ENCODE assay signal across 22 mouse cellular contexts in genomic region chr5:112584155-112584769, GRCm38 (mm10). TPM values are rescaled to one million over a fixed set of nuclear protein-coding genes. Genes with fewer than 3 reads are reported as not detected.
DNase-seq lines count a peak whose midpoint lies in the region; ATAC-seq lines count a peak whose summit lies in the region.
"Had no signal": no experiment of that assay in that cellular context is flagged by ENCODE, and none has a peak within 500 bp of the region (broad histone marks: within the 10 kb centered on the region; RNA-seq: fewer than 3 reads in every experiment).

No protein-coding gene starts in this region.

- H3K9ac ChIP-seq in midbrain, embryonic 15.5 days, result no peak overlapping the region
- H3K9ac ChIP-seq in midbrain, embryonic 14.5 days (replicated peaks; ENCODE audit: low read length), result no peak overlapping the region
- H3K9ac ChIP-seq: hindbrain, embryonic 12.5 days; stomach, embryonic 15.5 days had no signal

- H3K4me1 ChIP-seq in heart, embryonic 10.5 days, result peaks cover 18% of the 10 kb centered on the region
- H3K4me1 ChIP-seq in midbrain, embryonic 15.5 days, result peaks cover 18% of the 10 kb centered on the region
- H3K4me1 ChIP-seq in midbrain, embryonic 14.5 days (ENCODE audit: control insufficient read depth, insufficient read depth, low read length), result peaks cover 16% of the 10 kb centered on the region
- peaks cover 11% of the 10 kb centered on the region for H3K4me1 ChIP-seq in limb, embryonic 10.5 days

- H3K27ac ChIP-seq in heart, embryonic 10.5 days, result peak overlapping the region; percentile 80; the same call in 1 of the 2 replicates
- 0 out of 2 replicates have a peak overlapping the region, but pooled peaks have one; percentile 37 for H3K27ac ChIP-seq in midbrain, embryonic 15.5 days
- H3K27ac ChIP-seq in midbrain, embryonic 14.5 days (replicated peaks; ENCODE audit: low read depth, low read length), result no peak overlapping the region
- H3K27ac ChIP-seq in limb, embryonic 10.5 days, result no peak overlapping the region
- H3K27ac ChIP-seq: gastrocnemius, adult 2 months; hindbrain, embryonic 12.5 days; kidney, postnatal 0 days; layer of hippocampus, adult 2 months; stomach, embryonic 15.5 days had no signal

- H3K36me3 ChIP-seq in heart, embryonic 10.5 days, result no peaks in the 10 kb centered on the region
- H3K36me3 ChIP-seq in midbrain, embryonic 15.5 days (replicated peaks), result no peaks in the 10 kb centered on the region
- H3K36me3 ChIP-seq in midbrain, embryonic 14.5 days (ENCODE audit: control insufficient read depth, insufficient read depth, low read length), result no peaks in the 10 kb centered on the region
- no peaks in the 10 kb centered on the region for H3K36me3 ChIP-seq in limb, embryonic 10.5 days
- H3K36me3 ChIP-seq: G1E; hindbrain, embryonic 12.5 days; stomach, embryonic 15.5 days had no signal

- H3K9me3 ChIP-seq in heart, embryonic 10.5 days, result no peaks in the 10 kb centered on the region
- H3K9me3 ChIP-seq in midbrain, embryonic 15.5 days, result no peaks in the 10 kb centered on the region
- H3K9me3 ChIP-seq in midbrain, embryonic 14.5 days (ENCODE audit: control insufficient read depth, low read length), result no peaks in the 10 kb centered on the region
- H3K9me3 ChIP-seq in limb, embryonic 10.5 days (replicated peaks), result no peaks in the 10 kb centered on the region
- H3K9me3 ChIP-seq: stomach, embryonic 15.5 days had no signal

- peak; percentile 45 to 49 for DNase-seq in cerebellum, adult 18-20 months
- no peak for DNase-seq in cerebellum, adult 9-11 months
- no peak for DNase-seq in heart, embryonic 10.5 days (ENCODE audit: low spot score)
- no peak for DNase-seq in heart, adult 8-10 months (ENCODE audit: low spot score)
- no peak for DNase-seq in midbrain, embryonic 14.5 days
- no peak for DNase-seq in limb, embryonic 10.5 days (ENCODE audit: low spot score)
- DNase-seq: gastrocnemius, adult 2 months; heart, postnatal 10 days; kidney, adult 18-20 months; lung, postnatal 4 days; thymus, postnatal 25 days had no signal

- WGBS in heart, embryonic 10.5 days, result 80% methylated on average over 4 of the region's 4 CpGs
- WGBS in midbrain, embryonic 15.5 days, result 88% methylated on average over 4 of the region's 4 CpGs
- 89% methylated on average over 4 of the region's 4 CpGs for WGBS in midbrain, embryonic 14.5 days
- 94% methylated on average over 4 of the region's 4 CpGs for WGBS in limb, embryonic 10.5 days

- peaks cover 64% of the 10 kb centered on the region for H3K27me3 ChIP-seq in heart, embryonic 10.5 days (ENCODE audit: insufficient read depth, poor library complexity, severe bottlenecking)
- no peaks in the 10 kb centered on the region for H3K27me3 ChIP-seq in midbrain, embryonic 15.5 days (replicated peaks)
- H3K27me3 ChIP-seq in midbrain, embryonic 14.5 days (ENCODE audit: control insufficient read depth, insufficient read depth, low read length), result no peaks in the 10 kb centered on the region
- peaks cover 46% of the 10 kb centered on the region for H3K27me3 ChIP-seq in limb, embryonic 10.5 days (ENCODE audit: low read depth, poor library complexity, severe bottlenecking)
- H3K27me3 ChIP-seq: CH12.LX had no signal

- no peak for ATAC-seq in midbrain, embryonic 15.5 days (replicated peaks)
- no peak for ATAC-seq in midbrain, embryonic 14.5 days (ENCODE audit: low FRiP score, low TSS enrichment)
- ATAC-seq: Patski had no signal

- H3K4me2 ChIP-seq in midbrain, embryonic 15.5 days, result no peak overlapping the region
- no peak overlapping the region for H3K4me2 ChIP-seq in midbrain, embryonic 14.5 days (ENCODE audit: low read length)
- H3K4me2 ChIP-seq: hindbrain, embryonic 12.5 days; stomach, embryonic 15.5 days had no signal

- no peak overlapping the region for H3K4me3 ChIP-seq in heart, embryonic 10.5 days
- no peak overlapping the region for H3K4me3 ChIP-seq in midbrain, embryonic 15.5 days
- no peak overlapping the region for H3K4me3 ChIP-seq in midbrain, embryonic 14.5 days (replicated peaks; ENCODE audit: low read depth, low read length)
- H3K4me3 ChIP-seq in limb, embryonic 10.5 days, result no peak overlapping the region
- H3K4me3 ChIP-seq: gastrocnemius, adult 2 months; hindbrain, embryonic 12.5 days; layer of hippocampus, adult 2 months; stomach, embryonic 15.5 days had no signal

RNA-seq across cellular contexts. Expression of gene Sez6l, which starts 7.3 kb away (rescaled TPM):
- polyA plus RNA-seq in heart, embryonic 10.5 days (2016; fragmentation: Nextera tagmentation; extraction: Ambion mirVana), result 0.16 and 0.63 TPM in 2 replicates
- total RNA-seq in heart, adult 8-10 months (2022), result under 1 TPM; 0.08 to 0.22 (median 0.17) TPM
- 65.4 and 67.5 TPM in 2 replicates for polyA plus RNA-seq in midbrain, embryonic 15.5 days (2015; fragmentation: Nextera tagmentation; extraction: Ambion mirVana)
- 46.3 and 49.9 TPM in 2 replicates for polyA plus RNA-seq in midbrain, embryonic 14.5 days (2014; fragmentation: Nextera tagmentation; extraction: Ambion mirVana)
- 0.09 and 0.16 TPM in 2 replicates for polyA plus RNA-seq in limb, embryonic 10.5 days (2016; fragmentation: Nextera tagmentation; extraction: Ambion mirVana)
- total RNA-seq: CH12.LX; common myeloid progenitor, adult 5-6 weeks; gastrocnemius, adult 2 months; neutrophil, adult 5-6 weeks had no signal
- polyA plus RNA-seq: G1E; liver, adult 2 months had no signal

Comparison
In these comparisons a context has a peak if more than half of its experiments do, and no peak if none do; other contexts are left out.
1. DNase-seq: peak in cerebellum, adult 18-20 months (2 of 2); none in cerebellum, adult 9-11 months (single experiment), heart, embryonic 10.5 days (single experiment), heart, adult 8-10 months (single experiment), midbrain, embryonic 14.5 days (single experiment) and limb, embryonic 10.5 days (single experiment).
2. H3K27ac ChIP-seq: peak in heart, embryonic 10.5 days (single experiment) and midbrain, embryonic 15.5 days (single experiment); none in midbrain, embryonic 14.5 days (single experiment) and limb, embryonic 10.5 days (single experiment).
3. RNA of gene Sez6l, which starts 7.3 kb away (polyA plus RNA-seq): 65.4 to 67.5 TPM in midbrain, embryonic 15.5 days and 46.3 to 49.9 TPM in midbrain, embryonic 14.5 days; 0.16 to 0.63 TPM in heart, embryonic 10.5 days and 0.09 to 0.16 TPM in limb, embryonic 10.5 days; every median in the first group is over 10 times any median in the second.